Mouse (Mus musculus): ENCODE measurements around the gene Vwa8.

GRCm38 (mm10) chr14:78816411-78816810 lies 32.4 kb upstream of the Vwa8 start:
- TF ChIP-seq POLR2A (IDR thresholded peaks at IDR 0.05; ENCODE audit: low read depth, low read length) (no peak), ZNF384 (IDR thresholded peaks at IDR 0.05; ENCODE audit: low read depth, low read length) (no peak), ETS1 (conservative IDR thresholded peaks at IDR 0.05; ENCODE audit: low read depth, low read length) (no peak), CTCF (conservative IDR thresholded peaks at IDR 0.05 in 1 of 2, IDR thresholded peaks at IDR 0.05 in 1 of 2; ENCODE audit: low read depth in 2 of 2, low read length in 2 of 2) (no peak), JUN (IDR thresholded peaks at IDR 0.05; ENCODE audit: insufficient read depth, low read depth, low read length) (no peak), ZC3H11A (IDR thresholded peaks at IDR 0.05; ENCODE audit: low read depth, low read length) (no peak), CHD2 (IDR thresholded peaks at IDR 0.05; ENCODE audit: low read length) (no peak), HCFC1 (IDR thresholded peaks at IDR 0.05; ENCODE audit: low read depth, low read length) (no peak), MAX (IDR thresholded peaks at IDR 0.05; ENCODE audit: low read length) (no peak), NRF1 (IDR thresholded peaks at IDR 0.05; ENCODE audit: low read depth, low read length) (no peak), RAD21 (IDR thresholded peaks at IDR 0.05; ENCODE audit: low read depth, low read length) (no peak), JUND (conservative IDR thresholded peaks at IDR 0.05; ENCODE audit: low read depth, low read length) (no peak), USF1 (IDR thresholded peaks at IDR 0.05; ENCODE audit: low read depth, low read length) (no peak)

Measured in CH12.LX (cell line).